Mouse (Mus musculus) Patski (cell line): ENCODE measurements at regions not wholly inside any gene's neighbourhood (a gene's known extent, or its start where the extent isn't known, plus 50 kb on each side); places are given as distances from the start of the nearest gene placed in this dataset.
A peak's percentile ranks its signal among the peaks of the same experiment; 100 is the strongest.

Experiments used
- ATAC-seq: fragments of 100-300 bp; one replicate; pipeline ENCODE4 v1.8.0; 2021
- CTCF ChIA-PET: fragments of 350-600 bp; sonication (Branson Sonifier 250); formaldehyde crosslinking; loops from one replicate; lab custom pipeline; 2022; ENCODE audit warnings: inconsistent platforms; lab: Charles Lee
- POLR2A ChIA-PET: fragments of 350-600 bp; sonication (Branson Sonifier 250); formaldehyde crosslinking; loops from one replicate; lab custom pipeline; 2022; ENCODE audit warnings: antibody characterized with exemption, inconsistent platforms; lab: Charles Lee
- DNase-seq: peaks from one replicate; pipeline ENCODE4 v3.0.0-alpha.2; 2011; ENCODE audit warnings: low read depth, low spot score
- H3K27me3 ChIP-seq: fragments of 371-371 bp; one replicate; pipeline ENCODE4 v1.5.1; 2021
- CTCF ChIP-seq: fragments of 100-300 bp; IDR thresholded peaks from one replicate; pipeline ENCODE4 v1.5.1; 2021
- in situ Hi-C: fragments of 300-500 bp; cut with MboI; formaldehyde crosslinking; loops from 3 replicates; pipeline ENCODE4 v1.11.1; 2018; ENCODE audit warnings: low pct_unique_long_range_greater_than_20kb, mixed read lengths

DNA sequence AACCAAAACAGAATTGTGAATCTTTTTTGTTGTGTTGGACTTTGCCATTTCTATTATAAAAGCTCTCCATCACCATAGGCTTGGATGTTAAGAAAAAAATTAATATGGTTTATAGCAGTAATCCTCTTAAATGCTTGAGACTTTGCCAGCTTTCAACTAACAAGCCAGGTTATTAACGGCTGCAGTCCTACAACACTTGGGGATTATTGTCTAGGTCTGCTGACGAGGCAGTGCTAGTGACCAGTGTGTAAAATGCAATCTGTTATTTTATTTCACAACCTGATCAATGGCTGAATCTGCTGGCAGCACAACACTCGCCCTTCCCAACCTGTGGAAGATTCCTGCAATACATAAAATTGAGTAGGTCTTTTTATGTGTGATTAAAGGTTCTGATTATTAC lies 549.9 kb upstream of the Klhl1 start:
- no peak for DNase-seq
- CTCF ChIA-PET = no interaction called here

DNA sequence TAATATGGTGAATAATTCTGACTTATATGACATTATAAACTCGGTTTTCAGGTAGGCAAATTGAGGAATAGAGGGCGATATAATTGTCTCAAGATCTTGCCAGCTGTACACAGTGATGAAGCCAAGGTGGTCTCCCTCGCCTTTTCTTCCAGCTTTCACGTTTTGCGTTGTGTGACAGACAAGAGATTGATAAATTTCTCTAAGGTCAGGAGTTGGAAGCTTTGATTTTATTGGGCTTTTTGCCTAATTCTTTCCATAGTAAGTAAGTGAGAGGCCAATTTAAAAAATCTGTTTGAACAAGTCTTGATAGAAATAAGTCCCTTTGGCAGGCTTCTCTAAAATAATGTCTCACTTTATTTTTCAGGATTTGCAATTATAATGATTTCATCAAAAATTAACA lies 549.4 kb upstream of the Klhl1 start:
- no peaks in the 10 kb centered on the region for H3K27me3 ChIP-seq

More for the DNA sequence above, 549.9 kb upstream of the Klhl1 start:
- no peaks in the 10 kb centered on the region for H3K27me3 ChIP-seq
- no peak for ATAC-seq
- in situ Hi-C loops = no loop called here
- POLR2A ChIA-PET = no interaction called here
- TF ChIP-seq CTCF = no peak

DNA sequence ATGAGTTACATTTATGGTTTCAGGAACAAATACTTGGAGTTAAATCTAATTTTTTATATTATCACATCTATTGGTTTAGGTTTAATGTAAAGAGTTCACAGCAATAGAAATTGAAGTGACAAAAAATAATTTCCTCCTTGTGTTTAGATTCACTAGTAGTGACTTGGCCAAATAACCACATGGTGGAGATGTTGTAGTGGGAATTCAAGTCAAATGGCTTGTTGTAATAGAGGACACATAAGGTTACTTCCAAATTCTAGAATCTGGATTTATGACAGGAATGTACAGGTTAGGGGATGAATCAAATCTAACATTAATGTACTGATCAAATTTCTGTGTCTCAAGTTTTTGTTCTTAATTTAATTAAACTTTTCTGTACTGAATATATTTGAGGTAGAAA lies 526.4 kb upstream of the Klhl1 start:
- in situ Hi-C loops = no loop called here
- ChIA-PET POLR2A (no interaction called here), CTCF (no interaction called here)
- H3K27me3 ChIP-seq = no peaks in the 10 kb centered on the region
- ATAC-seq (no peak), DNase-seq (no peak)
- no peak for TF ChIP-seq CTCF

More for the DNA sequence above, 549.4 kb upstream of the Klhl1 start:
- in situ Hi-C loops = no loop called here
- DNase-seq (no peak), ATAC-seq (no peak)
- ChIA-PET CTCF (no interaction called here), POLR2A (no interaction called here)
- no peak for TF ChIP-seq CTCF

DNA sequence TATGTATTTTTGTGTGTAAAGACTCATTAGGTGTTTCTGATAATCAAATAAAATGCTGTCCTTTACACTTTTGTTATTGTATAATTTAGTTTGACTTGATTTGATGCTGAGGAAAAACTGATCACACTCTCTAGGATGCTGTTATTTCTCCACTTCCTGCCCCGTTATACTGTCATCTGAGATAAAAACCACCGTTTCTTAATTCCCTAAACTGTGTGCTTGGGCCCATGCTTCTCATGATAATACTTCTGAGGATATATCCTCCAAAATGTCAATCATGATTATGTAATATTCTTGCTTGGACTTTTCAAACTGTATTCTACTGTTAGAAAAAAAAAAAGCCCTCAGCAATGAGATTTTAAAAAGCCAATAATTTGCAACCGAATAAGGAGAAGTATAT lies 520.9 kb upstream of the Klhl1 start:
- no peaks in the 10 kb centered on the region for H3K27me3 ChIP-seq
- TF ChIP-seq CTCF = no peak
- POLR2A ChIA-PET = no interaction called here
- in situ Hi-C loops = no loop called here
- DNase-seq (no peak), ATAC-seq (no peak)
- CTCF ChIA-PET = no interaction called here

DNA sequence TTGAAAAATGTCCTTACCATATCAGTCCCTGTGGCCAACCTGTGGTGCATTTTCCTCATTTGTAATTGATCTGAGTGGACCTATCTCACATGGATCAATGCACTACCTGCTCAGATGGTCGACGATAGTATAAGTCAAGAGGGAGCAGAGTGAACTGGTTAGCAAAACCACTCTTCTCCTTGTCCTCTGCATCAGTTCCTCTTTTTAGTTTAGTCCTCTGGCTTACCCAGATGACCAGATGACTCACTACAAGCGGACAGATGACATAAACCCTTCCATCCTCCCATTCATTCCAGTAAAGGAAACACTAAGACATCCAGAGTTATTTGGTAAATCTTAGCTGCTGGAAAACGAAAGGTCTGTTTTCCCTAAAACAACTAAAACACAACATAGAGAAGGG lies 509.6 kb upstream of the Klhl1 start:
- ATAC-seq = no peak
- H3K27me3 ChIP-seq = no peaks in the 10 kb centered on the region
- in situ Hi-C loops = no loop called here
- CTCF ChIA-PET = no interaction called here
- no peak for TF ChIP-seq CTCF
- DNase-seq = no peak
- POLR2A ChIA-PET = no interaction called here

DNA sequence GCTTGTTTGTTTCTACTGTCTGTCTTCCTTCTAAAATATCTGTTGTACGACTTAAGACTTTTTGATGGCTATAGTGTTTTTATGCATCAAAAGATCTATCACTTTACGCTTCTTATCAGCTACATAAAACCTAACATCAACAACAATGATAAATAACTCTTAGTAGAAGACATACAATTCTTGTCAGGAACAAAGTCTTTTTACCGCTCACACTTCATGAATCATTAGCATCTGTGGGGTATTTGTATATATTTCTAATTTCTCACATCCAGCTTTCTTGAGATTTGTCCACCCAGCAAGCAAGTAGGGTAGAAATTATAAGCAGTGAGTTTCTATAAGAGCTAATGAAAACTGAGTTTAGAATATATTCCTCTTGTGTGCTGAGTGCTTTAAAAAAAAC lies 487.4 kb upstream of the Klhl1 start:
- in situ Hi-C loops = no loop called here
- ATAC-seq (no peak), DNase-seq (no peak)
- ChIA-PET CTCF (no interaction called here), POLR2A (no interaction called here)
- TF ChIP-seq CTCF = no peak
- H3K27me3 ChIP-seq = no peaks in the 10 kb centered on the region

DNA sequence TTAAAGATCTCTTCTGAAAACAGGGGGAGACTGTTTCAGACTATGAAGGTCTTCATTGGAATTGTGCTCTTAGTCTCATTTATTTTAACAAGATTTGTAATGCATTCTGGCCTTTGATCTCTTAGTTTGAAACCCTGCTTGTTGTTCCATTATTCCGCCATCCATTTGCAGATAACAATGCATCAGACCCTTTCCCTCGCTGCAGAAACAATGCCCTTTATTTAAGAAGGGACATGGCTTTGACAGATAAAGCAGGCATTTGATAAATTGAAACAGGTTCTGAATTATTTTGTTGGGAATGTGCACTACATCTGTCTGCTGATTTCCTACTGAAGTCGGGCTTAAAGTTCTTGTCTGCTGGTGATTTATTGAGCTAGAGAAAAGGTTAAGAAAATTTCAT lies 476.2 kb upstream of the Klhl1 start:
- ATAC-seq = no peak
- in situ Hi-C loops = no loop called here

DNA sequence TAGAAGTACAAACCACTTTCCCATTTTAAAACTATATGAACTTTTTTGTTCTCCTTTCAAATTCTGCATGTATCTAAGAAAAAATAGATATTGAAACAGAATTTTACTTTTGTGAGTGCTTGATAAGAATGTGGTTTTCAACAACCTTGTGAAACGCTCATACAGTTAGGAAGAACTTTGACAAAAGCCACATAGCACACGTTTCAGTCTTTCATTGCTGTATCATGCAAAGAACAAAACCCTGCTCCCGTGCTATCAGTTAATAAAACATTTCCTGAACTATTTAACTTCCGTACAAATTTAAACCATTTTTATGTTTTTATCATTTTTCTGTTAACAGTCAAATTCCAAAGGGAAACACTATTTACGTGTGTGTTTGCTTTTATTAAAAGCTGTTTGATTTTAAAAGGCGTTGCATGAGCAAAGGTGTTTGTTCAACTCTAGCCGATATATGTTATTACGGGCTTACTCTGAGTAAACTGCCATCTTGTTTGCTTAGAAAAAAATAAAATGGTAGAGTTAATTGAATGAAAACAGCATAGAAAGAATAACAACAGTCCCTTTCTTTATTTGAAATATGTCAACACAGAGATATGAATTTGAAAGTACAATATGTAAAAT lies 471.8 kb upstream of the Klhl1 start:
- DNase-seq (no peak), ATAC-seq (no peak)
- in situ Hi-C loops = no loop called here
- H3K27me3 ChIP-seq = no peaks in the 10 kb centered on the region
- POLR2A ChIA-PET = no interaction called here
- no peak for TF ChIP-seq CTCF
- CTCF ChIA-PET = no interaction called here

More for the DNA sequence above, 476.2 kb upstream of the Klhl1 start:
- H3K27me3 ChIP-seq = no peaks in the 10 kb centered on the region
- POLR2A ChIA-PET = no interaction called here
- CTCF ChIA-PET = no interaction called here
- no peak for DNase-seq
- TF ChIP-seq CTCF = no peak

DNA sequence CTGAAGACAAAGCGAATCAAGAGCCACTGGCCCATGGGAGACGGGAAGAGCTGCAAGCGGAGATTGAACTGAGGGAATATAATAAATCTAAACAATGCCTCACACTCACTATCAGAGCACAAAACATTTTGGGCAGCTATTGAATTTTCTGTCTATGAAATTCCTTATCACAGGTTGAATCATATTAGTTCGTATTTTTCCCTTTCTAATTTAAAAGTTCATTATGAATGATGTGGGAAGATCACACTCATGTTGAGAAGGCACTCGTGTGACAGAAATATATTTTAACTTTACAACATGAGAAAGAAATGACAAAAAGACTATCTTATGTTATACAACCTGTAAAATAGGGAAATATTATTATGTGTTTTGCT lies 444.2 kb upstream of the Klhl1 start:
- H3K27me3 ChIP-seq = peaks cover 5% of the 10 kb centered on the region
- TF ChIP-seq CTCF = no peak
- ATAC-seq = no peak
- POLR2A ChIA-PET = no interaction called here
- DNase-seq = no peak
- CTCF ChIA-PET = no interaction called here
- in situ Hi-C loops = loop anchor here (25.0 kb wide), 2 partner anchors 599 to 1224 kb away; no protein-coding TSS in a partner anchor

DNA sequence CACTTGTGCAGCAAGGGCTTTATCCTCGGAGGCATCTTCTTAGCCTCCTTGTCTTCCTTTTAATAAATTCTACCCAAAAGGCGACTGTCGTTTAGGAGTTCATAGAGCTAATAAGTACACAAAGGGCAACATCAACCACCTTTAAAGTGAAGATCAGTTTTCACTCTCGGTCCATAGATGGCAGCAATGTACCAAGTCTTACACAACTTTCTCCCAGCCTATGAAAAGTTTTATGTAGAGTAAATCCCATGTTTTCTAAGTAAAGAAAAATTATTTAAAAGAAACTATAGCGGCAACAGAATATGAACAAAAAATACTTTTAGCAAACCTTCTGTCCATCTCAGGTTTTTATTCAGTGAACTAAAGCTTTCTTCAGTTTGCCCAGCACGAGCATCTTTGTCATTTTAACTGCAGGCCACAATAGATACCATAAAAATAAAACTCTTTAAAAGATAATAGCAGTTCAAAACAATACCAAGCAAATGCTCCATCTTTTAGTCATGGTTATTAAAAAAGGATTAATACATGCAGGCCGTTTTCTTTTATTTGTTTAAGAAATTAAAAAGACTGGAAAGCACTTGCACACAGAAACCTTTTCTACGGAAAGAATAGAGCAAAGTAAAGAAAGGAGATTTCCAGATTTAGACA lies 443.6 kb upstream of the Klhl1 start:
- peaks cover 5% of the 10 kb centered on the region for H3K27me3 ChIP-seq
- in situ Hi-C loops = loop anchor here (25.0 kb wide), 2 partner anchors 600 to 1225 kb away; no protein-coding TSS in a partner anchor
- ChIA-PET POLR2A (no interaction called here), CTCF (interaction anchor here (1.1 to 1.4 kb wide), 2 partner anchors 10 to 26 kb away, joined by 3 to 4 read pairs; no protein-coding TSS in a partner anchor)
- peak; percentile 27 for TF ChIP-seq CTCF
- DNase-seq (no peak), ATAC-seq (peak; percentile 73)

DNA sequence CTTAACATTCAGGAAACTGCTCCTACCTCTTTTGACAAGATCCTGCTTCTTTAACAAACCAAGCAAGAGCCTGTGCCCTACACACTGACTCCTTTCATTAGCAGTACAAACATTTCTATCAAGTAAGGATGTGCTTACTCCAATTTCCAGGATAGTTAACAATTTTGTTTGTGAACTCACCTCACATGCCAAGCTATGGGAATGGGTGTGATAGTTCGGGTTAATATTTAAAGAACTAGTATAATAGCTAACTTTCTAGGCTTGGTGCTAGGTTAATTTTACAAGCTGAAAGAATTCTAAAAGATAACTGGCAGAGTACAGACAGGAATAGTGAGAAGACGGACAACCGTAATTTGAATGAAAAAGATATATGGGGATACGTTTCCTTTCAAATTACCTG lies 437.2 kb upstream of the Klhl1 start:
- CTCF ChIA-PET = no interaction called here

More for the DNA sequence above, 437.2 kb upstream of the Klhl1 start:
- H3K27me3 ChIP-seq = peaks cover 7% of the 10 kb centered on the region
- no peak for TF ChIP-seq CTCF
- POLR2A ChIA-PET = no interaction called here
- in situ Hi-C loops = loop anchor here (25.0 kb wide), 2 partner anchors 606 to 1231 kb away; no protein-coding TSS in a partner anchor
- DNase-seq (no peak), ATAC-seq (no peak)
